Mouse (Mus musculus) forebrain, embryonic 11.5 days (tissue): ENCODE measurements around the gene Ttc30b. TPM values are rescaled to one million over a fixed set of nuclear protein-coding genes. Genes with fewer than 3 reads are reported as not detected.
"Not testable (repeated sequence)": the region's sequence is repeated elsewhere in the genome, so short reads cannot be mapped to it uniquely, and the experiment has no call there.

Experiments
- ATAC-seq: fragments of 200-750 bp; cut with Nextera tagmentation; replicated peaks from 2 replicates; pipeline ENCODE4 v1.8.0; 2017; ENCODE audit warnings: moderate TSS enrichment; ENCODE audit not compliant: low FRiP score
- DNase-seq: peaks from one replicate; pipeline ENCODE4 v3.0.0-alpha.2; 2017; ENCODE audit warnings: low spot score
- H3K27ac ChIP-seq: fragments of 300-500 bp; sonication (generic); 2 replicates; pipeline ENCODE4 v1.5.1; 2014; ENCODE audit warnings: low read depth, low read length
- H3K27me3 ChIP-seq: fragments of 300-500 bp; sonication (generic); 2 replicates; pipeline ENCODE4 v1.6.1; 2014; ENCODE audit warnings: mild to moderate bottlenecking, low read length, mixed read lengths; ENCODE audit not compliant: control insufficient read depth, insufficient read depth
- H3K36me3 ChIP-seq: fragments of 300-500 bp; sonication (generic); 2 replicates; pipeline ENCODE4 v1.6.1; 2014; ENCODE audit warnings: mild to moderate bottlenecking, low read length, moderate library complexity, mixed read lengths; ENCODE audit not compliant: control insufficient read depth, insufficient read depth
- H3K4me1 ChIP-seq: fragments of 300-500 bp; sonication (generic); replicated peaks from 2 replicates; pipeline ENCODE4 v1.6.1; 2014; ENCODE audit warnings: low read length, mixed read lengths; ENCODE audit not compliant: control insufficient read depth, insufficient read depth
- H3K4me2 ChIP-seq: fragments of 300-500 bp; sonication (generic); 2 replicates; pipeline ENCODE4 v1.6.1; 2014; ENCODE audit warnings: low read depth, mild to moderate bottlenecking, low read length, moderate library complexity, mixed read lengths; ENCODE audit not compliant: severe bottlenecking
- H3K4me3 ChIP-seq: fragments of 300-500 bp; sonication (generic); 2 replicates; pipeline ENCODE4 v1.5.1; 2014; ENCODE audit warnings: low read depth, low read length
- H3K9ac ChIP-seq: fragments of 300-500 bp; sonication (generic); 2 replicates; pipeline ENCODE4 v1.6.1; 2014; ENCODE audit warnings: low read length
- H3K9me3 ChIP-seq: fragments of 300-500 bp; sonication (generic); 2 replicates; pipeline ENCODE4 v1.6.1; 2016; ENCODE audit warnings: low read length, mixed read lengths; ENCODE audit not compliant: control insufficient read depth
- WGBS: fragments of 180-500 bp; shearing (Covaris S2); extraction: QIAGEN DNeasy Blood & Tissue Kit; methylation state at CpG from one replicate; pipeline ENCODE4 v1.1.7; 2014; 5-methylcytosine and 5-hydroxymethylcytosine counted together
- polyA plus RNA-seq: library from polyadenylated mRNA; unstranded; fragments of >200 nt; fragmentation: Nextera tagmentation; extraction: Ambion mirVana; gene quantifications from 2 replicates; pipeline ENCODE4 v1.2.1, GENCODE M21; 2014

Gene Ttc30b
- polyA plus RNA-seq, 1 experiment from 2014 or later, result 6.7 TPM

- Histone ChIP-seq H3K9ac (peak overlapping the region; percentile 23; the same call in 1 of the 2 replicates), H3K4me3 (no peak overlapping the region), H3K4me1 (peaks cover 8% of the 10 kb centered on the region; the same call in 1 of the 2 replicates), H3K4me2 (peak overlapping the region; percentile 41; the same call in 1 of the 2 replicates), H3K27me3 (no peaks in the 10 kb centered on the region), H3K27ac (no peak overlapping the region), H3K9me3 (no peaks in the 10 kb centered on the region), H3K36me3 (no peaks in the 10 kb centered on the region)
- ATAC-seq (peak; percentile 63; the same call in 1 of the 2 replicates), DNase-seq (peak; percentile 65)
- WGBS, result 5% methylated on average over 15 of the region's 15 CpGs
Observed at GRCm38 (mm10) chr2:75959850-75960365, 21.5 kb upstream of the Ttc30b start.

DNA sequence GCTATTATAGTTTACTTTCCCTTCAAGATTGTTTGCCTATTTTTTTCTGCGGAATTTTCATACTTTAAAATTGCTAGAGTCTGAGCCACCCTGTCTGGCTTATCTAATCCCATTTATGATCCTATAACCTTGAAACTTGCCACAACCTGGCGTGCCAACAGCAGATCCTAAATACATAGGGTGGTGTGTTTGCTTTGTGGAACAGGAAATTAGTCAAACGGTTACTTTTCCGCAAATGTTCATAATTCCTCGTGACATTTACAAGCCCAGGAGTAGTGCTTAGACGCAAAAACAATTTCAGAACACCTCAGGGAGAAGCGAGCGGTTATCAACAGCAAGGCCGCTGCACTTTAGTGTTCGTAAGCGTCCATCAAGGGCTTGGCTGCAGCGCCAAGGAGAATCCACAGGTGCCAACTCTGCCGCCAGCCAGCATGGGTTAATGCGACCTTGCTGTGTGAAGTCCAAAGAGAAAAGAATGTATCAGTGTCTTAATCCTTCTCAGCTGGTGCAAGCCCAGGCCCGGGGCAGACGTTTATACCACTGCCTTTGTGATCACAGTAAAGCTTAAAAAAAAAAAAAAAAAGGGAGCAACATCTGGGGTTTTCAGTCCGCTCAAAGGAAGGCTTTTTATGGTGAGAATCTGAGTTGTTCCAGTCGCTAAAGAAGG, 20.9 kb upstream of the Ttc30b start:
- DNase-seq (peak; percentile 61), ATAC-seq (peak; percentile 52)
- H3K9ac ChIP-seq, result no peak overlapping the region; the same call in 1 of the 2 replicates
- peaks cover 6% of the 10 kb centered on the region; the same call in 1 of the 2 replicates for H3K4me1 ChIP-seq
- no peaks in the 10 kb centered on the region for H3K36me3 ChIP-seq
- H3K9me3 ChIP-seq, result no peaks in the 10 kb centered on the region
- H3K4me2 ChIP-seq, result peak overlapping the region; percentile 41; the same call in 1 of the 2 replicates
- WGBS, result 24% methylated on average over 18 of the region's 18 CpGs
- H3K27me3 ChIP-seq, result no peaks in the 10 kb centered on the region
- no peak overlapping the region for H3K4me3 ChIP-seq
- no peak overlapping the region for H3K27ac ChIP-seq

DNA sequence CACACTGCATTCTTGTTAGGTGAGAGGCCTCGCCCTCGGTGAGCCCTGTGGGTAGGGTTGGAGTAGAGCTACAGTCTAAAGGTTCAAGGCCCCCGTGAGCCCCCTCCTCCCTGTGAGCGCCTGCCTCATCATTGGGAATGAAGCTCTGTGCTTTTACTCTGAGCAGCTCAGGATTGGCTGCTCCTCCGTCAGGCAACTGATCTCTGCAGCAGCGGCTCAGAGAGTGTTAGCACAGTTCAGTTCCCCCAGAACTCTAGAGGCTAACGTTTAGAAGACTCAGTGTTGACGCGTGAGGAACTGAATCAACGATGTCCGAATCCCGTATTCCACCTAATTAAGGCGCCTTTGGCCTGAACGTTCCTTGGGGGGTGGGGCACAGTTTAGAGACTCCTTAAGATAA, 17.3 kb upstream of the Ttc30b start:
- Histone ChIP-seq H3K36me3 (no peaks in the 10 kb centered on the region), H3K9me3 (no peaks in the 10 kb centered on the region), H3K4me1 (peaks cover 6% of the 10 kb centered on the region; the same call in 1 of the 2 replicates), H3K9ac (no peak overlapping the region), H3K4me3 (no peak overlapping the region), H3K27me3 (no peaks in the 10 kb centered on the region; the same call in 1 of the 2 replicates), H3K27ac (no peak overlapping the region), H3K4me2 (no peak overlapping the region)
- DNase-seq (no peak), ATAC-seq (no peak)
- WGBS, result 49% methylated on average over 14 of the region's 14 CpGs

DNA sequence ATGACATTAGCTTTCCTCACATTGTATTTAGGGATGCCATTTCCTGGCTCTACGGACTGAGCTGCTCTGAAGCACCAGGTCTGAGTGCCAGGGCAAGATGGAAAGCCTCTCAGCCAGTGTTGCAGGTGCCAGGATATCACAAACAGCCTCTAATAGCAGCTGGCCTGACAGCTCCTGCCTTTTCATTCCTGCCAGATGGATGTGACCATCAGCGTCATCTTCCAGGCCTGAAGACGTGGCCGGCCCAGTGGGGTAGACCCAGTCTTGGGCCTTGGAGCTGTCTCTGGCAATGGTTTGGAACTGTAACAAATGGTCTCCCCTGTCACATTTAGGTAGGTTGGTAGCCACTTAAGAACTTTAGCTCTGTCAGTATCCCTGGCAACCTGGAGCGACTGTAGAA, 14.9 kb upstream of the Ttc30b start:
- ATAC-seq, result no peak
- H3K9me3 ChIP-seq, result no peaks in the 10 kb centered on the region
- H3K4me3 ChIP-seq, result no peak overlapping the region
- H3K9ac ChIP-seq, result no peak overlapping the region
- no peak for DNase-seq
- H3K4me2 ChIP-seq, result no peak overlapping the region
- no peaks in the 10 kb centered on the region for H3K4me1 ChIP-seq
- no peaks in the 10 kb centered on the region; the same call in 1 of the 2 replicates for H3K27me3 ChIP-seq
- no peak overlapping the region for H3K27ac ChIP-seq
- H3K36me3 ChIP-seq, result no peaks in the 10 kb centered on the region
- WGBS, result 91% methylated on average over 5 of the region's 5 CpGs

- 91% methylated on average over 8 of the region's 8 CpGs for WGBS
- Histone ChIP-seq H3K9ac (no peak overlapping the region), H3K9me3 (no peaks in the 10 kb centered on the region), H3K27me3 (no peaks in the 10 kb centered on the region; the same call in 1 of the 2 replicates), H3K4me2 (no peak overlapping the region), H3K4me1 (no peaks in the 10 kb centered on the region), H3K4me3 (no peak overlapping the region), H3K36me3 (no peaks in the 10 kb centered on the region), H3K27ac (no peak overlapping the region)
- no peak for DNase-seq
- no peak for ATAC-seq
Observed at GRCm38 (mm10) chr2:75950685-75951084, 12.3 kb upstream of the Ttc30b start.

DNA sequence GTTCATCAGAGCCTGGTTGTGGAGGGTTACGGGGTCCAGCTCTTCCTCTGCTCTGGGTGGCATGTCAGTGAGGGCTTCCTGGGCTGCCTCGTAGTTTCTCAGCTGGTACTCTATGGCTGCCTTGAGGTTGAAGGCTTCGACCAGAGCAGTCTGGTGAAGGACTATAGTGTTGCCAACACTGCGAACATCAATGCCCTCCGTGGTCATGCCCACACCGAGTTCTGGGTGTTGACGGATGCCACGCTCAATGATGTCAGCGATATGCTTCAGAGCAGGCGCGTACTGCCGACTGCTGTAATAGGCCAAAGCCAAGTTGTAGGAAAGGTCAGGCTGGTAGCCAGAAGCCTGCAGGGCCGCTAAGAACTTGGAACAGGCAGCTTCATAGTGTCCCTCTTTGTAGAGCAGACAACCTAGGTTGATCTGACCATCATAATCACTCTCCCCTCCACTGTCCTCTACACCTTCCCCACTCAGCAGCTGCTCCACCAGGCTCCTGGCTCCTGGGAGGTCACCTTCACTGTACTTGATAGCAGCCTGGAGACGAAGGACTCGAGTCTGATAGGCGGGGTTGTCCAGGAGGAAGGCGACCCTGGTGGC, 767 bp downstream of the Ttc30b start:
- WGBS, result 68% methylated on average over 16 of the region's 17 CpGs

GRCm38 (mm10) chr2:75936685-75937084, 1.7 kb downstream of the Ttc30b start:
- not testable (repeated sequence) for H3K4me1 ChIP-seq, H3K9ac ChIP-seq, H3K36me3 ChIP-seq, H3K4me2 ChIP-seq, H3K27me3 ChIP-seq, H3K9me3 ChIP-seq, H3K4me3 ChIP-seq, ATAC-seq, DNase-seq, H3K27ac ChIP-seq
- WGBS, result 92% methylated on average over 2 of the region's 2 CpGs

More for the DNA sequence above, 767 bp downstream of the Ttc30b start:
- peak overlapping the region; percentile 63 for H3K4me2 ChIP-seq
- H3K27ac ChIP-seq, H3K9me3 ChIP-seq, H3K9ac ChIP-seq, H3K36me3 ChIP-seq, H3K27me3 ChIP-seq, DNase-seq, H3K4me1 ChIP-seq: not testable (repeated sequence)
- peak overlapping the region; percentile 53 for H3K4me3 ChIP-seq
- peak; percentile 30 for ATAC-seq

DNA sequence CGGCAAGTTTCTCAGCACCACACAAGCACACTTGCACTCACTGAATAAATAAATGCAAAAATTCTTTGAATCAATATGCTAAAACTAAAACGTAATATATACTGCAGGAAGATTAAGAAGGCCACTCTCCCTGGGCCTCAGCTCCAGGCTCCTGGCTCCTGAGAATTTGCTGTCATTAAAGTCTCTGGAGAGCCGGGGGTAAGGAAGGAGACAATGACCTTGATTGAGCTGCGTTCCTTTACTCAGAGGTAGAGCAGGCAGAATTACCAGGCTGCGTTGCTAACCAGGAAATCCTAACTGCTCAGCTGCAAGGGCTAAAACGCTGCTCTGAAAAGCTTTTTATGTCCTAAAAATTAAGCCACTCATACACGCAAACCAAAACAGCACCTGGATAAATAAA, 4.8 kb downstream of the Ttc30b start:
- no peak overlapping the region for H3K4me2 ChIP-seq
- no peaks in the 10 kb centered on the region for H3K4me1 ChIP-seq
- 57% methylated on average over 7 of the region's 7 CpGs for WGBS
- no peak for DNase-seq
- H3K36me3 ChIP-seq, result no peaks in the 10 kb centered on the region
- no peak overlapping the region for H3K9ac ChIP-seq
- H3K27ac ChIP-seq, result no peak overlapping the region
- no peaks in the 10 kb centered on the region for H3K27me3 ChIP-seq
- no peaks in the 10 kb centered on the region for H3K9me3 ChIP-seq
- no peak for ATAC-seq
- H3K4me3 ChIP-seq, result no peak overlapping the region
